Mouse (Mus musculus): Measurements from ENCODE around the gene Osbpl8. TPM values are rescaled to one million over a fixed set of nuclear protein-coding genes. Genes with fewer than 3 reads are reported as not detected.

The Osbpl8 gene
- polyA plus RNA-seq, 1 experiment from 2014 or later = 20.5 TPM

DNA sequence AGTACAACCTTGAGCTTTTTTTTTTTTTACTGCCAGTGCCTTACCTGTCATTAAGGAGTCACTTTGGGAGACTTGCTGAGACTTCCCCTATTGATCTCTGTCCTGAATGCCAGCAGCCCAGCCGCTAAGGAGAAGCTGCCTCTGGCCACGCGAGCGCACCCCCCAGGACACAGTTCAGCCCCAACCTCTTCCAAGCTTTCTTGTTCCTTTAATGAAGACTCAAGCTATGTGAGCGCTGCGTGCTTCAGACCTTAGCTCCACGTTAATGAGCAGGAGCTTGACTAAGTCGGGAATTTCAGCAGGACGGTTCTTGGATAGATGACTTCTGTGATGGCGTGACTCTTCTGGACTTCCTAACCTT is 171.8 kb downstream of the Osbpl8 start:
- Histone ChIP-seq H3K27me3 (ENCODE audit: control insufficient read depth, insufficient read depth, low read length) (no peaks in the 10 kb centered on the region), H3K4me3 (ENCODE audit: low read depth, low read length) (peak overlapping the region; percentile 32), H3K9ac (ENCODE audit: low read depth, low read length) (no peak overlapping the region), H3K36me3 (ENCODE audit: control insufficient read depth, insufficient read depth, low read length) (no peaks in the 10 kb centered on the region), H3K9me3 (replicated peaks; ENCODE audit: control insufficient read depth, low read length) (no peaks in the 10 kb centered on the region), H3K4me2 (peak overlapping the region; percentile 65), H3K4me1 (ENCODE audit: control insufficient read depth, insufficient read depth, low read length) (no peaks in the 10 kb centered on the region; the same call in none of the 2 replicates), H3K27ac (ENCODE audit: low read depth, low read length) (no peak overlapping the region)
- ATAC-seq (replicated peaks; ENCODE audit: insufficient number of reproducible peaks, low FRiP score, low TSS enrichment) = no peak
- WGBS (ENCODE audit: insufficient replicate concordance) = 10% methylated on average over 10 of the region's 10 CpGs

DNA sequence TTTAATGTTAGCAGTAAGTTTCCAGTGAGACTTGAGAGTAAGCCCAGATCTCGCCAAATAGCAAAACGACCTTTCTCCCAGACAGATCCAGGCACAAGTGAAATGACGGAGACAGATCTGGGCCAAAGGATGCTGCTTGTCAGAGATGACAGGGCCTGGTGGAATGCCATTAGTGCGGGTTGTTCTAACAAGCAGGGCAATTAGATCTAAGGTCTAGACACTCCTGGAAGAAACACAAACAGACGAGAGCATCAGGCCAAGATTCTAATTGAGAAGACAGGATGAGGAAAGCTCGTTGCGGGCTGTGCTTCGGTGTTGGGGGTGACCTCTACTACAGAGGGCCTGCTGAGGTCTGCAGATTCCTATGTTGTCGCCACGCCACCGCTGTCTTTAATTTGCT is 174.7 kb downstream of the Osbpl8 start:
- H3K4me2 ChIP-seq = no peak overlapping the region
- H3K27me3 ChIP-seq (ENCODE audit: control insufficient read depth, insufficient read depth, low read length) = no peaks in the 10 kb centered on the region
- 69% methylated on average over 11 of the region's 11 CpGs for WGBS (ENCODE audit: insufficient replicate concordance)
- H3K9ac ChIP-seq (ENCODE audit: low read depth, low read length) = no peak overlapping the region
- H3K4me3 ChIP-seq (ENCODE audit: low read depth, low read length) = no peak overlapping the region
- H3K9me3 ChIP-seq (replicated peaks; ENCODE audit: control insufficient read depth, low read length) = no peaks in the 10 kb centered on the region
- no peak for ATAC-seq (replicated peaks; ENCODE audit: insufficient number of reproducible peaks, low FRiP score, low TSS enrichment)
- H3K27ac ChIP-seq (ENCODE audit: low read depth, low read length) = no peak overlapping the region
- H3K36me3 ChIP-seq (ENCODE audit: control insufficient read depth, insufficient read depth, low read length) = no peaks in the 10 kb centered on the region
- no peaks in the 10 kb centered on the region; the same call in none of the 2 replicates for H3K4me1 ChIP-seq (ENCODE audit: control insufficient read depth, insufficient read depth, low read length)

DNA sequence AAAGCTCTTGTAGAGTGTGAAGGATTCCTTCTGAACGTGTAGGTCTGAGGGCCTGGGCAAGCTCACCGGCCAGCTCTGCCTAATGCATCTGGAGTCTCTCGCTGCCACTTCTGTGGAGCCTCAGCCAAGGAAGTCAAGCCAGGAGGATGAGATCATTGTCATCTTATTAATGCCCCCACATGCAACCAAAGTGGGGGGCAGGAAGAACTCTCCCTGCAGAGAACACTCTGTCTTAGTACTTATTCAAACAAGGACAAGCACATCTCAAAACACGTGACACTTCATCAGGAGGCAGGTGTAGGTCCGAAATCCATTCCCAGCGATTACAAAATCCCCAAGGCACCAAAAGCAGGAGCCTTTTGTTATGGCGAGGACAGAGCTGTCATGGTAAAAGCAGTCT is 177.2 kb downstream of the Osbpl8 start:
- no peak overlapping the region for H3K4me2 ChIP-seq
- no peak overlapping the region for H3K27ac ChIP-seq (ENCODE audit: low read depth, low read length)
- ATAC-seq (replicated peaks; ENCODE audit: insufficient number of reproducible peaks, low FRiP score, low TSS enrichment) = no peak
- no peaks in the 10 kb centered on the region for H3K36me3 ChIP-seq (ENCODE audit: control insufficient read depth, insufficient read depth, low read length)
- 68% methylated on average over 7 of the region's 7 CpGs for WGBS (ENCODE audit: insufficient replicate concordance)
- no peak overlapping the region for H3K4me3 ChIP-seq (ENCODE audit: low read depth, low read length)
- no peaks in the 10 kb centered on the region for H3K9me3 ChIP-seq (replicated peaks; ENCODE audit: control insufficient read depth, low read length)
- H3K27me3 ChIP-seq (ENCODE audit: control insufficient read depth, insufficient read depth, low read length) = no peaks in the 10 kb centered on the region
- no peak overlapping the region for H3K9ac ChIP-seq (ENCODE audit: low read depth, low read length)
- no peaks in the 10 kb centered on the region for H3K4me1 ChIP-seq (ENCODE audit: control insufficient read depth, insufficient read depth, low read length)

DNA sequence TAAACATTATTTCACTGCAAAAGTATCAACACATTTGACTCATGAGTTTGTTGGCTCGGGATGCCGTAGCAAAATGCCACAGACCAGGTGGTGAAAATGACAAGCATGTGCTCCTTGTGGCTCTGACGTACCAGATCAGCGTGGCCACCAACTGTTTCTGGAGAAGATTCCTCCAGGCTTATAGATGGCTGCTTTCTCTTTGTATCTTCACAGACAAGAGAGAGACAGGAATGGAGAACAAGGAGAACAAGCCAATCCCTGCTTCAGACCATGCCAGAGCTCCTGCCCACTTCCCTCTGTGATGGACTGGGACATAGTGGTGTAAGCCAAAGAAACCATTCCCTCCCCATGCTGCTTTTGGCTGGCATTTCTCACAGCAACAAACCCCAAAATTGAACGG is 179.0 kb downstream of the Osbpl8 start:
- H3K4me3 ChIP-seq (ENCODE audit: low read depth, low read length) = no peak overlapping the region
- no peak overlapping the region for H3K9ac ChIP-seq (ENCODE audit: low read depth, low read length)
- no peaks in the 10 kb centered on the region for H3K9me3 ChIP-seq (replicated peaks; ENCODE audit: control insufficient read depth, low read length)
- H3K27me3 ChIP-seq (ENCODE audit: control insufficient read depth, insufficient read depth, low read length) = no peaks in the 10 kb centered on the region
- H3K4me1 ChIP-seq (ENCODE audit: control insufficient read depth, insufficient read depth, low read length) = no peaks in the 10 kb centered on the region
- H3K27ac ChIP-seq (ENCODE audit: low read depth, low read length) = no peak overlapping the region
- no peaks in the 10 kb centered on the region for H3K36me3 ChIP-seq (ENCODE audit: control insufficient read depth, insufficient read depth, low read length)
- no peak for ATAC-seq (replicated peaks; ENCODE audit: insufficient number of reproducible peaks, low FRiP score, low TSS enrichment)
- WGBS (ENCODE audit: insufficient replicate concordance) = 84% methylated on average over 5 of the region's 5 CpGs
- H3K4me2 ChIP-seq = no peak overlapping the region

Other genes with a start within 250 kb of the Osbpl8 start
- 430 and 458 TPM in 2 replicates for gene Csrp2, start 245.0 kb upstream of the Osbpl8 start, polyA plus RNA-seq (2014; fragmentation: Nextera tagmentation; extraction: Ambion mirVana)
- 14.9 and 19.7 TPM in 2 replicates for gene Zdhhc17, start 154.6 kb upstream of the Osbpl8 start, polyA plus RNA-seq (2014; fragmentation: Nextera tagmentation; extraction: Ambion mirVana)
- gene Bbs10, start 133.9 kb downstream of the Osbpl8 start, polyA plus RNA-seq (2014; fragmentation: Nextera tagmentation; extraction: Ambion mirVana) = 4.1 and 6.3 TPM in 2 replicates

Data from heart, embryonic 11.5 days (tissue).